Mouse (Mus musculus): ENCODE data around the gene Tspyl4.

GRCm38 (mm10) chr10:34280591-34281175 is 16.6 kb upstream of the Tspyl4 start:
- 0 out of 2 replicates have a peak, but pooled peaks have one; percentile 22 for TF ChIP-seq CTCF (conservative IDR thresholded peaks at IDR 0.05; ENCODE audit: insufficient read depth, insufficient read length, low read depth, low read length)
- TF ChIP-seq POLR2A (IDR thresholded peaks at IDR 0.05; ENCODE audit: low read depth, low read length) = no peak
